Mouse (Mus musculus) hindbrain, embryonic 15.5 days (tissue): ENCODE data around the gene Pkp4. TPM values are rescaled to one million over a fixed set of nuclear protein-coding genes. Genes with fewer than 3 reads are reported as not detected.

Experiments
- ATAC-seq: fragments of 200-750 bp; cut with Nextera tagmentation; 2 replicates; pipeline ENCODE4 v1.8.0; 2017; ENCODE audit warnings: low read depth, moderate number of reproducible peaks, moderate TSS enrichment; ENCODE audit not compliant: low FRiP score
- H3K27ac ChIP-seq: fragments of 300-500 bp; sonication (generic); replicated peaks from 2 replicates; pipeline ENCODE4 v1.5.1; 2015; ENCODE audit warnings: mild to moderate bottlenecking, inconsistent platforms
- H3K27me3 ChIP-seq: fragments of 300-500 bp; sonication (generic); 2 replicates; pipeline ENCODE4 v1.6.1; 2015; ENCODE audit warnings: control low read depth, inconsistent platforms
- H3K36me3 ChIP-seq: fragments of 300-500 bp; sonication (generic); 2 replicates; pipeline ENCODE4 v1.6.1; 2015; ENCODE audit warnings: control low read depth, inconsistent platforms
- H3K4me1 ChIP-seq: fragments of 300-500 bp; sonication (generic); replicated peaks from 2 replicates; pipeline ENCODE4 v1.6.1; 2015; ENCODE audit warnings: control low read depth, inconsistent platforms
- H3K4me2 ChIP-seq: fragments of 300-500 bp; sonication (generic); 2 replicates; pipeline ENCODE4 v1.6.1; 2015; ENCODE audit warnings: moderate library complexity, mild to moderate bottlenecking, inconsistent platforms
- H3K4me3 ChIP-seq: fragments of 300-500 bp; sonication (generic); 2 replicates; pipeline ENCODE4 v1.5.1; 2015; ENCODE audit warnings: mild to moderate bottlenecking, inconsistent platforms
- H3K9ac ChIP-seq: fragments of 300-500 bp; sonication (generic); 2 replicates; pipeline ENCODE4 v1.6.1; 2015; ENCODE audit warnings: inconsistent platforms
- H3K9me3 ChIP-seq: fragments of 300-500 bp; sonication (generic); 2 replicates; pipeline ENCODE4 v1.6.1; 2016; ENCODE audit warnings: control low read depth, inconsistent platforms
- WGBS: fragments of 180-500 bp; shearing (Covaris S2); methylation state at CpG from one replicate; pipeline ENCODE4 v1.1.7; 2015; 5-methylcytosine and 5-hydroxymethylcytosine counted together
- polyA plus RNA-seq: library from polyadenylated mRNA; unstranded; fragments of >200 nt; fragmentation: Nextera tagmentation; extraction: Ambion mirVana; gene quantifications from 2 replicates; pipeline ENCODE4 v1.2.1, GENCODE M21; 2015

Gene Pkp4
- polyA plus RNA-seq, 1 experiment from 2014 or later: 24.7 TPM

DNA sequence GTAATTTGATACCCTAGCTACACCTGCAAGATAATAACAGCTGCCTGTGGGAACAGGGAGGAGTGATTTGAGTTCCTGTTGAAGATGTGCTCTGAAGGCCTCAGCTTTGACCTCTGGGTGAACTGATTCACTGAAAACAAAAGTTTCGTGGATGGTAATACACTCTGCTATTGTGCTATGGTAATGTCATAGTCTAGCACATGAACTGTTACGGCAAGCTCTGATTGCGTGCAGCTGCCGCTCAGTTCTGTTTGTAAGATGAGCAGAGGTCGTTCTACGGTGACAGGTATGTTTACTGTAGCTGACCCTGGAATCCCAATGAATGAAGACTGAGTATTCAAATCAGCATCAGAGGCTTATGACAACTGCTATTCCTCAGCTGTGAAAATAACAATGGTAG lies 152.6 kb downstream of the Pkp4 start:
- no peak overlapping the region for H3K4me3 ChIP-seq
- no peak overlapping the region for H3K9ac ChIP-seq
- ATAC-seq: no peak
- H3K4me1 ChIP-seq: no peaks in the 10 kb centered on the region
- no peak overlapping the region for H3K27ac ChIP-seq
- H3K9me3 ChIP-seq: peaks cover 3% of the 10 kb centered on the region; the same call in 1 of the 2 replicates
- 59% methylated on average over 6 of the region's 6 CpGs for WGBS
- no peak overlapping the region for H3K4me2 ChIP-seq
- peaks cover 29% of the 10 kb centered on the region for H3K36me3 ChIP-seq
- no peaks in the 10 kb centered on the region for H3K27me3 ChIP-seq

DNA sequence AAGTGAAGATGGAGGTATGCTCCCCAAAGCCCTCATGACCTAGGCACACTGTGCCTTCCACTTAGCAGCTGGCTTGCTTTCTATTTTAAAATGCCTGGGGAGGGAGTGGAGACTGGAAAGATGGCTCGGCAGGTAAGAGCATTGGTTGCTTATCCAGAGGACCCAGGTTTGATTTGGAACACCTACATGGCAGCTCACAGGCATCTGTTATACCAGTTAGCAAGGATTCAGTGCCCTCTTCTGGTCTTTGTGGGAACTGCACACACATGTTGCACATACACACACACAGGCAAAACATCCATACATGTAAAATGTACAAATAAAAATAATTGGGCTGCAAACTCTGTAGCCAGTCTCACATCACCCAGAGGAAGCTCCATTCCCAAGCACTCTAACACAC lies 158.0 kb downstream of the Pkp4 start:
- H3K4me1 ChIP-seq: no peaks in the 10 kb centered on the region
- no peak overlapping the region for H3K4me2 ChIP-seq
- peaks cover 48% of the 10 kb centered on the region for H3K36me3 ChIP-seq
- WGBS: 100% methylated on average over 1 of the region's 1 CpGs
- no peaks in the 10 kb centered on the region for H3K27me3 ChIP-seq
- no peak for ATAC-seq
- no peak overlapping the region for H3K4me3 ChIP-seq
- H3K9ac ChIP-seq: no peak overlapping the region
- H3K9me3 ChIP-seq: peaks cover 9% of the 10 kb centered on the region; the same call in 1 of the 2 replicates
- no peak overlapping the region for H3K27ac ChIP-seq

DNA sequence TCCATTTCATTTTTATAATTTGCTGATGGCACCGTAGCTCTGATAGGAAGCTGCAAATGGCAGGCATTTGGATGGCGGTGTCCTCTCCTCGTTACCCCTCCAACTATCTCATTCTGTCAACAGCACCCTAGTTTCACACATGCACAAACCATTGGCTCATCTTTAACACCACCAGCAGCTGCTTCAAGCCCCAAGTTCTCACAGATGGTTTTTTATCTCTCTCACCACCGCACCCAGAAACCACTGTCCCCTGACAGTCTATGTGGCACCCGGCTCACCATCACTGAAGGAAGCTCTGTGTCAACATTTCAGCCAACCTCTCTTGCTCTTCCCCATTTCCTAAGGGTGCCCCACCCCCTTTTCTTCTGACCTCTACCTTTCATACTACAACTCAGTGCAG lies 167.3 kb downstream of the Pkp4 start:
- no peak overlapping the region for H3K4me2 ChIP-seq
- no peak overlapping the region for H3K27ac ChIP-seq
- 97% methylated on average over 5 of the region's 5 CpGs for WGBS
- no peaks in the 10 kb centered on the region for H3K4me1 ChIP-seq
- H3K4me3 ChIP-seq: no peak overlapping the region
- no peaks in the 10 kb centered on the region for H3K27me3 ChIP-seq
- ATAC-seq: no peak
- no peaks in the 10 kb centered on the region for H3K36me3 ChIP-seq
- no peaks in the 10 kb centered on the region for H3K9me3 ChIP-seq
- H3K9ac ChIP-seq: no peak overlapping the region

DNA sequence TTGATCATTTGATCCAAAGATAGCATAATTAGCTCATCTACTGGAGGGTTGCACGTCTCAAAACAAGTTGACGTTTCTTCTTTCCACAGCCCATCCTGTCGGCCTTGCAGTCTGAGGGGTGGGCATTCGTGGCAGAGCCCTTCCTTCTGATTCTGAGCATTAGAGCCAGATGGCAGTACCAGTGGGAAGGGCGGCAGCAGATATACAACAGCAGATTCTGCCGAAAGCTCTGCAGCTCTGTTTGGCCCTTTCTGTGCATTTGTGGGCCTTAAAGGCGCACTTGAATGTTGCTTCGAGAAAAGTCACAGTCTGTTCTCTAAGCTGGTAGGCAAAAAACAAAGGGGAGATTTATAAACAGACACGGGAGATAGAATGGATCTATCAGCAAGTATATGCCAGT lies 170.4 kb downstream of the Pkp4 start:
- 82% methylated on average over 9 of the region's 9 CpGs for WGBS
- Histone ChIP-seq H3K4me3 (no peak overlapping the region), H3K9me3 (no peaks in the 10 kb centered on the region), H3K4me2 (no peak overlapping the region), H3K9ac (no peak overlapping the region), H3K36me3 (no peaks in the 10 kb centered on the region; the same call in 1 of the 2 replicates), H3K4me1 (no peaks in the 10 kb centered on the region), H3K27me3 (no peaks in the 10 kb centered on the region), H3K27ac (no peak overlapping the region)
- ATAC-seq: no peak

DNA sequence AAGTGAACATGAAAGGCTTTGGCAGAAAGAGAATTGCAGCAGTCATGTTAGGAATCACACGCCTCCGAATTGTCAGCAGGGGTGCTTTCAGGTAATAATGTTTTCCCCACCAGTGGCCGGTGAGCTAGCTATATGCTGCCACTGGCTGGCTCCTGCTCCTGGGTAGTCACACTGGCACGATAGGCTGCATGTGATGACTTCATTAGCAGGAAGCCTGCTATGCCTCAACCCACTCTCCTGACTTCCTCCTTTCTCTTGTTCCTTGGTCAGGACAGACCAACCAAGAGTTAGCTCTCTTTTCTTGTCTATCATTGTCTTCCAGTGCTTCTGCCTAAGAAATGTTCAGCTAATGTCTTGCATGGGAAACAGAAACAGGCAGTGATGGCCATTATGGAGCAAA lies 171.9 kb downstream of the Pkp4 start:
- no peaks in the 10 kb centered on the region for H3K9me3 ChIP-seq
- H3K27me3 ChIP-seq: no peaks in the 10 kb centered on the region
- H3K36me3 ChIP-seq: no peaks in the 10 kb centered on the region; the same call in 1 of the 2 replicates
- no peak overlapping the region for H3K4me2 ChIP-seq
- WGBS: 75% methylated on average over 4 of the region's 4 CpGs
- H3K4me3 ChIP-seq: no peak overlapping the region
- H3K9ac ChIP-seq: no peak overlapping the region
- ATAC-seq: no peak
- no peak overlapping the region for H3K27ac ChIP-seq
- H3K4me1 ChIP-seq: no peaks in the 10 kb centered on the region

DNA sequence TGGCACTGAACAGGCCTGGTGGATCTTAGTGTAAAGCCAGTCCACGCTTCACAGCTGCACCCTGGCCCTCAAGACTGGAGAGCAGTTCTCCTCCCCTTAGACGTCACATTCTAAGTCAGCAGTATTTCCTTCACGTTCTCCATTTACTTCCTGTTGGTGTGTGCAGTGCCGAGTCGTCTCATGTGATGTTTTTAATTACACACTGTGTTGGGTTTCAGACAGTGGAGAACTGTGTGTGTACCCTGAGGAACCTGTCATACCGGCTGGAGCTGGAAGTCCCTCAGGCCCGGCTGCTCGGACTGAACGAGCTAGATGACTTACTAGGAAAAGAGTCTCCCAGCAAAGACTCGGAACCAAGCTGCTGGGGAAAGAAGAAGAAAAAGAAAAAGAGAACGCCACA lies 177.9 kb downstream of the Pkp4 start:
- Histone ChIP-seq H3K9ac (no peak overlapping the region), H3K9me3 (no peaks in the 10 kb centered on the region), H3K36me3 (peaks cover 8% of the 10 kb centered on the region; the same call in 1 of the 2 replicates), H3K27me3 (no peaks in the 10 kb centered on the region), H3K27ac (no peak overlapping the region), H3K4me3 (no peak overlapping the region), H3K4me2 (no peak overlapping the region), H3K4me1 (no peaks in the 10 kb centered on the region)
- WGBS: 68% methylated on average over 11 of the region's 11 CpGs
- ATAC-seq: no peak

DNA sequence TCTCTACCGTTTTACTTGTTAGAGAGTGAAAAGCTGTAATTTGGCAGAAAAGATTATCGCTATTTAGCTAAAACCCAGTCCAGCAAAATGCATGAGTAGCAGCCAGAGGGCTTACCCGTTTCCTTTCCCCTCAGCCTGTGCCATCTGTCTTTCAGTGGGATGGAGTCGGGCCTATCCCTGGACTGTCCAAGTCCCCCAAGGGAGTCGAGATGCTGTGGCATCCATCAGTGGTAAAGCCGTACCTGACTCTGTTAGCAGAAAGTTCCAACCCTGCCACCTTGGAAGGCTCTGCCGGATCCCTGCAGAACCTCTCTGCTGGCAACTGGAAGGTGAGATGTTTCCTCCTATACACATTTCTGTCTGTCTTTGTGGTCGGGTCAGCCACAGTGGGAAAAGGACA lies 178.3 kb downstream of the Pkp4 start:
- WGBS: 89% methylated on average over 8 of the region's 8 CpGs
- no peak overlapping the region for H3K27ac ChIP-seq
- H3K27me3 ChIP-seq: no peaks in the 10 kb centered on the region
- no peak overlapping the region for H3K9ac ChIP-seq
- H3K4me1 ChIP-seq: no peaks in the 10 kb centered on the region
- H3K9me3 ChIP-seq: no peaks in the 10 kb centered on the region
- no peak overlapping the region for H3K4me2 ChIP-seq
- H3K4me3 ChIP-seq: no peak overlapping the region
- ATAC-seq: no peak
- peaks cover 8% of the 10 kb centered on the region; the same call in 1 of the 2 replicates for H3K36me3 ChIP-seq

DNA sequence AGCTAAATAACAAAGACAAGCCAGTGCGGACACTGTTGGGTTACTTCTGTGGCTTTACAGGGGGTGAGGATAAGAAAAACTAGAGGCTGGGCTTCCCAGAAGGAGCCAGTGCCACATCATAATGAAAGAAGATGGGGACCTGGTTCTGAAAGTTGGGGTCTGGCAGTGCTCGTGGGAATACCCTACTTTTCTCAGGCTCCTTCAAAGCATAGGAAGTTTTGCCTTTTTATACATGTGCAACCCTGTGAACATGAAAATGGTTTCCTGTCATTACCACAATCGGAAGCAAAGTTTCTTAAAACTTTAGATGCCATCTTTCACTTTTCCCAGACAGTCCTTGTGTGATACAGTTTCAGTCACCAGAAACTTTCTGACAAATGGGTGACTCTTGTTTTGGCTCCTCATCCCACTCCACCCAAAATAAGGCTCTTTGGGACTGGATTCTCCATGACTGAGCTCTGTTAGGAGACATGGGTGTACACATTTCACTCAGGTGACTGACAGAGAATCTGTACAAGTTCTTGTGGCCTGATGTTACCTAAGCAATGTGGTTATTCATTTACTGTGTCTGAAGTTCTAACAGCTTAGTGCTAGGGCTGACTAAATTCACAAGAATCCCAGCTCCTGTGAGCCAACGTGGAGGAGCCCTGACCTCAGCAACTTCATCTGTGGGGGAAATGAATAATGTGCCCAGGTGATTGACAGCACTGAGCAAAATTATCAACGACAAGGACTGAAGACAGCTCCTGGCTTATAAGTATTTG lies 179.3 kb downstream of the Pkp4 start:
- no peak overlapping the region for H3K9ac ChIP-seq
- no peaks in the 10 kb centered on the region for H3K27me3 ChIP-seq
- H3K9me3 ChIP-seq: no peaks in the 10 kb centered on the region
- H3K4me3 ChIP-seq: no peak overlapping the region
- no peak for ATAC-seq
- no peak overlapping the region for H3K4me2 ChIP-seq
- no peak overlapping the region for H3K27ac ChIP-seq
- H3K4me1 ChIP-seq: no peaks in the 10 kb centered on the region
- WGBS: 91% methylated on average over 5 of the region's 5 CpGs
- peaks cover 15% of the 10 kb centered on the region for H3K36me3 ChIP-seq

DNA sequence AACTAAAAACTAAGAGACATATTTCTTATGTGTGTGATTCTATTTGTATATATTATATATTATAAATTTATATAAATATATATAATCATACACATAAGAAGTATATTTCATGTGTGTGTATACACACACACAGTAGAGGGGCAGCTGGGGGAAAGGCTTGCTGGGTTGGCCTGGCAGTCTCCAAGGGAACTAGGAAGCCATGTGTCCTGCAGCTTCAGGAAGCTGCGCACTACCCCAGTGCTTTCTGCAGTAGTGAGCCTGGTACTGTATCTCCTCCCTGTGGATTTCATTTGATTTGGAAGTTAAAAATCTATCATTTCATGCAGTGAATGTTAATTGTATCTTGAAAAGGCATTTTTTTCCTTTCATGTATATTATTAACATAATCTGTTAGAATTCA lies 180.2 kb downstream of the Pkp4 start:
- ATAC-seq: no peak
- H3K9me3 ChIP-seq: no peaks in the 10 kb centered on the region
- H3K4me2 ChIP-seq: no peak overlapping the region
- no peaks in the 10 kb centered on the region for H3K4me1 ChIP-seq
- no peak overlapping the region for H3K4me3 ChIP-seq
- no peak overlapping the region for H3K9ac ChIP-seq
- no peak overlapping the region for H3K27ac ChIP-seq
- H3K27me3 ChIP-seq: no peaks in the 10 kb centered on the region
- WGBS: 86% methylated on average over 1 of the region's 1 CpGs
- H3K36me3 ChIP-seq: peaks cover 20% of the 10 kb centered on the region

DNA sequence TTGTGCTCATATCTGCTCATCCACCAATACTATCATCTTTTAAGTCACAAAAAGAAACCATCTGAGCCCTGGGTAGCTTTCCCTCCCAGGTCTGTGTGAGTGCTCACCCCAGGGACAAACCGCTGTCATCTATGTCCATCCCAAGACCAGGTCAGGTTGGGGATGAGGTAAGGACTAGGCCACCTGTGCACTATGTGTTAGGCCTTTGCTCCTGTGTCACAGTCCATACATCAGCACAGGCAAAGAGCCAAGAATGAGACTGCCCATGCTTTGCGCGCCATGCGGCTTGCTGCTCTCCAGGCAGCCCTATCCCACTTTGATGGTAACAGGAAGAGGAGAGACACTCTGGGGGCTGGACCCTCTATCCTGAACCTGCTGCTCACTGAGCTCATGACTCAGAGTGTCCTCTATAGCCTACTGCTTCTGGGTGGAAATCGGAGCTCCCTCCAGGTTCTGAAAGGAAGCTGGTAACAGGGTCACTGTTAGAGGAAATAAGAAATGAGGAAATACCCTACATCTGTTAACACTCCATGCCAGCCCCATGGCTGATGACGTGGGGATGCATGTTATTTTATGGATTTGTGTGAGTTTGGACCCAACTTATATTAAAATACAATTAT lies 182.1 kb downstream of the Pkp4 start:
- H3K36me3 ChIP-seq: peaks cover 20% of the 10 kb centered on the region
- H3K4me3 ChIP-seq: no peak overlapping the region
- H3K27me3 ChIP-seq: no peaks in the 10 kb centered on the region
- H3K9ac ChIP-seq: no peak overlapping the region
- H3K27ac ChIP-seq: no peak overlapping the region
- no peaks in the 10 kb centered on the region for H3K9me3 ChIP-seq
- no peak for ATAC-seq
- 94% methylated on average over 6 of the region's 6 CpGs for WGBS
- H3K4me2 ChIP-seq: no peak overlapping the region
- no peaks in the 10 kb centered on the region for H3K4me1 ChIP-seq

DNA sequence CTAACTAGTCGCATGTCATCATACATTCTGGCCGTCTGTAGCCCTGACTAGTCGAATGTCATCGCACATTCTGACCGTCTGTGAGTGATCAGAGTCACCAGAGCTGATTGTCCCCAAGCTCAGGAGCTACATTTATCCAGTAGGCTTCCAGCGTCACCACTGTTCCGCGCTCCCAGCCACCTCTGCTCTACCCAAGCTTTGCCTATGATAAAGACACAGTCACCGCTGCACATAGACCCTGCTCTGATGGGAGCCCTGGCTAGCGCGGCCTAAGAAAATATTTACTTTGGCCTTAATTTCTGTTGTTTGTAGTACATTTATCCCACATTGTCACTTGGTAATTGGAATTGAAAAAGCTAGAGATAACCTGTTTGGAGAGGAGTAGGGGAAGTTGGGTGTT lies 183.2 kb downstream of the Pkp4 start:
- Histone ChIP-seq H3K36me3 (peaks cover 20% of the 10 kb centered on the region), H3K27me3 (no peaks in the 10 kb centered on the region), H3K4me1 (no peaks in the 10 kb centered on the region), H3K9ac (no peak overlapping the region), H3K27ac (no peak overlapping the region), H3K4me2 (no peak overlapping the region), H3K9me3 (no peaks in the 10 kb centered on the region), H3K4me3 (no peak overlapping the region)
- WGBS: 90% methylated on average over 11 of the region's 11 CpGs
- ATAC-seq: no peak

DNA sequence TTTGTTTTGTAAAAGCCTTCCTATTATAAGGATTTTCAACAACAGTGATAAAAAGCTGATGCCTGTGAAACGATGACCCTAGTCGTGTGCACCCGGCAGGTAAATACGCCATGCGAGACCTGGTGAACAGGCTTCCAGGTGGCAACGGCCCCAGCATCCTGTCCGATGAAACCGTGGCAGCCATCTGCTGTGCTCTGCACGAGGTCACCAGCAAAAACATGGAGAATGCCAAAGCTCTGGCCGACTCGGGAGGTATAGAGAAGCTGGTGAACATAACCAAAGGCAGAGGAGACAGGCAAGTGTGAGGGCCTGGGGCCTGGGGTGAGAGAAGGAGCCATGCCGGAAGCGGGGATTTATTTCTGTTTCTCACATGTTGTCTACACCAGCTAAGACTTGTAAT lies 184.0 kb downstream of the Pkp4 start:
- H3K27ac ChIP-seq: no peak overlapping the region
- no peak overlapping the region for H3K9ac ChIP-seq
- no peaks in the 10 kb centered on the region for H3K27me3 ChIP-seq
- 95% methylated on average over 13 of the region's 13 CpGs for WGBS
- peaks cover 20% of the 10 kb centered on the region for H3K36me3 ChIP-seq
- no peaks in the 10 kb centered on the region for H3K4me1 ChIP-seq
- no peak overlapping the region for H3K4me2 ChIP-seq
- no peaks in the 10 kb centered on the region for H3K9me3 ChIP-seq
- ATAC-seq: no peak
- H3K4me3 ChIP-seq: no peak overlapping the region
